Mouse (Mus musculus) intestine, postnatal 0 days (tissue): ENCODE results near the gene Peli2. TPM values are rescaled to one million over a fixed set of nuclear protein-coding genes. Genes with fewer than 3 reads are reported as not detected.

ENCODE experiments used
- ATAC-seq: fragments of 200-750 bp; cut with Nextera tagmentation; 2 replicates; pipeline ENCODE4 v1.8.0; 2017; ENCODE audit warnings: mild to moderate bottlenecking, moderate TSS enrichment, moderate library complexity
- H3K27ac ChIP-seq: fragments of 300-500 bp; sonication (generic); 2 replicates; pipeline ENCODE4 v1.5.1; 2014; ENCODE audit warnings: mild to moderate bottlenecking, low read depth, low read length, moderate library complexity
- H3K27me3 ChIP-seq: fragments of 300-500 bp; sonication (generic); replicated peaks from 2 replicates; pipeline ENCODE4 v1.6.1; 2014; ENCODE audit warnings: low read length, mixed read lengths; ENCODE audit not compliant: control insufficient read depth, insufficient read depth
- H3K36me3 ChIP-seq: fragments of 300-500 bp; sonication (generic); 2 replicates; pipeline ENCODE4 v1.6.1; 2014; ENCODE audit warnings: mild to moderate bottlenecking, moderate library complexity; ENCODE audit not compliant: control insufficient read depth, insufficient read depth
- H3K4me1 ChIP-seq: fragments of 300-500 bp; sonication (generic); replicated peaks from 2 replicates; pipeline ENCODE4 v1.6.1; 2014; ENCODE audit warnings: antibody characterized with exemption, low read length, mixed read lengths; ENCODE audit not compliant: control insufficient read depth, insufficient read depth
- H3K4me2 ChIP-seq: fragments of 300-500 bp; sonication (generic); replicated peaks from 2 replicates; pipeline ENCODE4 v1.6.1; 2014; ENCODE audit warnings: low read depth, mild to moderate bottlenecking, moderate library complexity
- H3K4me3 ChIP-seq: fragments of 300-500 bp; sonication (generic); 2 replicates; pipeline ENCODE4 v1.5.1; 2014; ENCODE audit warnings: low read depth, low read length
- H3K9ac ChIP-seq: fragments of 300-500 bp; sonication (generic); 2 replicates; pipeline ENCODE4 v1.6.1; 2014; ENCODE audit warnings: mild to moderate bottlenecking, low read depth, low read length
- H3K9me3 ChIP-seq: fragments of 300-500 bp; sonication (generic); 2 replicates; pipeline ENCODE4 v1.6.1; 2016; ENCODE audit warnings: mixed run types; ENCODE audit not compliant: control insufficient read depth
- CTCF ChIP-seq: sonication (generic); IDR thresholded peaks from 2 replicates; pipeline ENCODE4 v1.5.1; 2016; ENCODE audit warnings: low read depth, mild to moderate bottlenecking, control low read depth, antibody characterized with exemption, moderate library complexity
- WGBS: fragments of 180-500 bp; shearing (Covaris S2); extraction: QIAGEN DNeasy Blood & Tissue Kit; methylation state at CpG from one replicate; pipeline ENCODE4 v1.1.7; 2014; 5-methylcytosine and 5-hydroxymethylcytosine counted together
- polyA plus RNA-seq: library from polyadenylated mRNA; unstranded; fragments of >200 nt; fragmentation: Nextera tagmentation; extraction: Ambion mirVana; gene quantifications from 2 replicates; pipeline ENCODE4 v1.2.1, GENCODE M21; 2015

The Peli2 gene
- polyA plus RNA-seq, 1 experiment from 2014 or later = 2.0 TPM

DNA sequence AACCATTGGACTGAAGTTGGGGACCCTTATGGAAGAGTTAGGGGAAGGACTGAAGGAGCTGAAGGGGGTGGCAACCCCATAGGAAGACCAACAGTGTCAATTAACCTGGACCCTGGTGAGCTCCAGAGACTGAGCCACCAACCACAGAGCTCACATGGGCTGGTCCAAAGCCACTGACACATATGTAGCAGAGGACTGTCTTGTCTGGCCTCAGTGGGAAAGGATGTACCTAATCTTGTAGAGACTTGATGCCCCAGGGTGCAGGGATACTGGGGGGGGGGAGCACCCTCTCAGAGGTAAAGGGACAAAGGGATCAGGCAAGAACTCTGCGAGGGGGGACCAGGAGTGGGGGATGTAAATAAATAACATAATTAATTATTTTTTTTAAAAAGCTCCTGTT, 176.2 kb downstream of the Peli2 start:
- H3K27ac ChIP-seq = no peak overlapping the region
- WGBS = 96% methylated on average over 1 of the region's 1 CpGs
- no peaks in the 10 kb centered on the region for H3K4me1 ChIP-seq
- no peak overlapping the region for H3K4me3 ChIP-seq
- no peak overlapping the region for H3K9ac ChIP-seq
- H3K9me3 ChIP-seq = no peaks in the 10 kb centered on the region
- no peaks in the 10 kb centered on the region for H3K36me3 ChIP-seq
- TF ChIP-seq CTCF = no peak
- no peak for ATAC-seq
- H3K4me2 ChIP-seq = no peak overlapping the region
- H3K27me3 ChIP-seq = no peaks in the 10 kb centered on the region

DNA sequence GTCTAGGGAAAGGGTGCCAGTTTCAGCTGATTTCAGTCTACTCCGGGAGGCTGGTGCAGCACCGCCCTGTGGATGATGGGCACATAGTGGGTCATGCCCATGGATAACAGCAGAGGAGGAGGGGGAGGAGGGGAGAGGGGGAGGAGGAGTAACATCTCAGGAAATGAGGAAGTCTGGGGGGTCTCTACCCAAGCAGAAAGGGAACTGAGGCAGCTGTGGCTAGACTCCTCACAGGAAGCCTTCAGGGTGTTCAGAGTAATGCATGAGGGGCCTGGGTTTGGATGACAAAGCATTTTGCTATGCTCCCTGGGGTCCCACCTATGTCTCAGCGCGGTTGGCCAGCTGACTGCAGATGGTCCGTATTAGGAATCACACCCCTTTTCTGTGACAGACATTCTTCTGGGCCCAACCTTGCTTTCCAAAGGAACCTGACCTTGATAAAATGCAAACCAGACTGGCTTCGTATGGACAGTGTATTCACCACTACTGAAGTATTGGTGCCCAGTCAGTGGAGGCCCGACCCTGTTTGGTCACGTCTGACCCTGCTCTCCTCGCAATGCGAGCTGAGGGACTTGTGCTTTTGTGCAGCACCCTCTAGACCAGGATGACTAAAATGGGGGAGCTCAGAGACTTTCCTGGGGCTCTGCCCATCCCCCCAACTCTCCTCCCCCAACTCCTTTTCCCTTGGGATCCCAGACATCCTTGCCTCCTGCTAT, 182.0 kb downstream of the Peli2 start:
- no peaks in the 10 kb centered on the region for H3K27me3 ChIP-seq
- H3K4me3 ChIP-seq = no peak overlapping the region
- no peak for TF ChIP-seq CTCF
- H3K9ac ChIP-seq = no peak overlapping the region
- H3K9me3 ChIP-seq = no peaks in the 10 kb centered on the region
- H3K4me2 ChIP-seq = no peak overlapping the region
- no peaks in the 10 kb centered on the region for H3K36me3 ChIP-seq
- 74% methylated on average over 10 of the region's 10 CpGs for WGBS
- H3K27ac ChIP-seq = no peak overlapping the region
- no peak for ATAC-seq
- no peaks in the 10 kb centered on the region for H3K4me1 ChIP-seq

DNA sequence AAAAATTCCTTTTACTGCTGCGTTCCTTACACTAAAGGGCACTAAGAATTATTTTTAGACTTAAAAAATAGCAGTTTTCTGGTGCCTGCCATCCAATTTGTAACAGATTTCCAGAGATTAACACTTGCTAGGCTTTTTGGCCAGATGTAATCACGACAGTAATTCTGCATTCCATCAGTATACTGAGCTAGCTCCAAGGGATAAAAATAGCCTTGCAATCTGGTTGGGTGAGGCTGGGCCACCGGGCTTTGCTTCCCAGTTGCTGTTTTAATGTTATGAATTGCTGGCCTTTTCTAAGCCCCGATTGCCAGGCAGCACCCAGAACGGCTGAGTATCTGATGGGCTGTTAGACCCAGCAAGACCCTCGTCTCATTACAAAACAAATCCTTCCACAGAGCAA, 182.6 kb downstream of the Peli2 start:
- H3K36me3 ChIP-seq = no peaks in the 10 kb centered on the region
- no peak for ATAC-seq
- 48% methylated on average over 6 of the region's 6 CpGs for WGBS
- no peak overlapping the region for H3K27ac ChIP-seq
- H3K9me3 ChIP-seq = no peaks in the 10 kb centered on the region
- H3K4me3 ChIP-seq = no peak overlapping the region
- no peak overlapping the region for H3K9ac ChIP-seq
- H3K4me2 ChIP-seq = no peak overlapping the region
- TF ChIP-seq CTCF = no peak
- H3K4me1 ChIP-seq = no peaks in the 10 kb centered on the region
- H3K27me3 ChIP-seq = no peaks in the 10 kb centered on the region

DNA sequence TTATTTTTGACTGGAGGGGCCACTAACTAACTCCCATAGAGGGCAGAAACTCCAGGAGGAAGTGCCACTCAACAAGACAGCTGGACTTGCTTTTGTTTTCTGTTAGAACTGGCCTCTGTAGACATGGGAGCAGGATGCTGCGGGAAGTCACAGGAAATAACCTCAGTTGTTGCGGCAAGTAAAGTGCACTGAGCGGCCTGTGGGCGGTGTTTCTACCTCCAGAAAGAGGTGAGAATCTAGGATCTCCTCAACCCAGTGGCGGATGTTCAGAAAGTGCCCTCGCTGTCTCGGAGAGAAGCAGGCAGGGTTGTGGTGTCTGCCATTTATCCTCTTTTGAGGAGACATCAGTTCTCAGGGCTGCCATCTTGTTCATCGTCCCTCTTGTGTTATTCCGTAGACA, 183.2 kb downstream of the Peli2 start:
- ATAC-seq = no peak
- 81% methylated on average over 9 of the region's 9 CpGs for WGBS
- no peak for TF ChIP-seq CTCF

DNA sequence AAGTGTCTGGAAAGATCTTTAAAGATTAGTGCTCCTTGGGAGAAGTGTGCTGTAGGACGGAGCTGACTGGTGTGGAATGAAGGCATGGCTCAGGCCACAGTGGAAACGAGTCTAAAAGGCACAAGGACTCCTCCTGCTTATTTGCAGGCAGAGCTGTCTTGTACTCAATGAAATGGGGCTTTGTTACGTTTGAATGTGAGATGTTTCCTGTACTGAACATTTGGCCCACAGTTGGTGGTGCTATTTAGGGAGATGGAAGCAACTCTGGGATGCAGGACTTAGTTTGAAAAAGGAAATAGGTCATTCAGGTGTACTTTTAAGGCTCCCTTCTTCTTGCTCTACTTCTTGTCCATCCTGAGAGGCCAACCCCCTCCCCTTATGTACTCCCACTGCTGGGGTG, 192.6 kb downstream of the Peli2 start:
- WGBS = 61% methylated on average over 3 of the region's 3 CpGs
- Histone ChIP-seq H3K4me3 (no peak overlapping the region), H3K9me3 (no peaks in the 10 kb centered on the region), H3K4me2 (no peak overlapping the region), H3K4me1 (no peaks in the 10 kb centered on the region), H3K27me3 (no peaks in the 10 kb centered on the region), H3K27ac (no peak overlapping the region), H3K36me3 (no peaks in the 10 kb centered on the region), H3K9ac (no peak overlapping the region)
- ATAC-seq = no peak
- TF ChIP-seq CTCF = no peak

More for the DNA sequence above, 183.2 kb downstream of the Peli2 start:
- Histone ChIP-seq H3K27me3 (no peaks in the 10 kb centered on the region), H3K4me2 (no peak overlapping the region), H3K9ac (no peak overlapping the region), H3K36me3 (no peaks in the 10 kb centered on the region), H3K4me1 (no peaks in the 10 kb centered on the region), H3K9me3 (no peaks in the 10 kb centered on the region), H3K4me3 (no peak overlapping the region), H3K27ac (no peak overlapping the region)

DNA sequence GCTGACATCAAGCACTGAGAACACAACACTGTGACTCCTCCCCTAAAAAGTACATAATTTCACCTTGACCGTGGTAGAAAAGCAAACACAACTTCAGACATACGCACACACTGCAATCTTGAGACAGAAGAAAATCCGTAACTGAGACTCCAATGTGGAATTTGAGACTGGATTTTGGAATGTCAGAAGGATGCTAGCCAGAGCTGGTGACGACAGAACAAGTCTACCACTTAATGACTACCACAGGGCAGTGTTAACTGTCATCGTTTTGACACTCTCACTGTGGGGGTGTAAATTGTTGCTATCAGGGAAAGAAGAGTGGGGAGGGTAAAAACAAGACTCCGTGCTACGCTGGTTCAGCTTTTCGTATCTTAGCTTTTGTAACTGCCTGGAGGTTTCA, 195.8 kb downstream of the Peli2 start:
- Histone ChIP-seq H3K4me1 (no peaks in the 10 kb centered on the region), H3K27me3 (no peaks in the 10 kb centered on the region), H3K9ac (no peak overlapping the region), H3K4me2 (no peak overlapping the region), H3K9me3 (no peaks in the 10 kb centered on the region), H3K27ac (no peak overlapping the region), H3K36me3 (no peaks in the 10 kb centered on the region), H3K4me3 (no peak overlapping the region)
- WGBS = 41% methylated on average over 8 of the region's 8 CpGs
- TF ChIP-seq CTCF = no peak
- ATAC-seq = no peak
